Mouse (Mus musculus) gastrocnemius, adult 2 months (tissue): ENCODE results near the gene Bcan. TPM values are rescaled to one million over a fixed set of nuclear protein-coding genes. Genes with fewer than 3 reads are reported as not detected.

Experiments
- DNase-seq: peaks from one replicate; pipeline ENCODE4 v3.0.0; 2022
- H3K27ac ChIP-seq: fragments of 200-600 bp; 2 replicates; pipeline ENCODE4 v1.8.1; 2022; ENCODE audit warnings: mild to moderate bottlenecking
- H3K4me3 ChIP-seq: fragments of 200-600 bp; 2 replicates; pipeline ENCODE4 v1.8.1; 2022; ENCODE audit warnings: mild to moderate bottlenecking, moderate library complexity
- CTCF ChIP-seq: fragments of 200-600 bp; IDR thresholded peaks from 2 replicates; pipeline ENCODE4 v1.8.1; 2022; ENCODE audit warnings: antibody characterized with exemption, mild to moderate bottlenecking, moderate library complexity
- intact Hi-C: fragments of 180-260 bp; cut with DNase I; formaldehyde crosslinking; loops from one replicate; pipeline ENCODE4 v1.15.1; 2025
- total RNA-seq, 2 experiments: library from RNA; stranded (reverse); gene quantifications; 2 replicates each; pipeline ENCODE4 v1.2.3; 2021

Gene Bcan
- total RNA-seq, 2 experiments from 2014 or later = not detected

DNA sequence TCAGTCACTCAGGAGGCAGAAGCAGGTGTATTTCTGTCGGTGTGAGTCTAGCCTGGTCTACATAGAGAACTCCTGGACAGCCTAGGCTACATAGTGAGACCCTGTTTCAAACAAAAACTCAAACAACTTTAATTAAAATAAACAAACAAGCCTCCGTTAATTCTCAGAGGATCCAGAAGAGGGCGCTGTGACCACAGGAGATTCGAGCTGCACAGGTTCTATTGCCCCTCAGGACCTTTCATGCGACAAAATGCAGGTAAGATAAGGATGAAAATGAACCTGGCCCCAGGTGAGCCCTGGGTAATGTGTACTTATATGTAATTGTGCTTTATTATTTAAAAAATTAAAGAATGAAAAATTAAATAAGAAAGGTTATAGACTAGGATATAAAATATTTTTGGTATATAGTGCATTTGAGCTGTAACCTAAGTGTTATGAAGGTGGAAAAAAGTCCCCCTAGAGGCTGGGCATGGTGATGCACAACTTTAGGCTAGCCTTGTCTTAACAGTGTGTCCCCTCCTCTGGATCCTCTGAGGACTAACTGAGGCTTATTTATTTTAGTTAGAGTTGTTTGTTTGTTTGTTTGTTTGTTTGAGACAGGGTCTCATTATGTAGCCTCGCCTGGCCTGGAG, 10.7 kb upstream of the Bcan start:
- peak; percentile 72 for TF ChIP-seq CTCF
- H3K27ac ChIP-seq = no peak overlapping the region
- no peak for DNase-seq
- H3K4me3 ChIP-seq = no peak overlapping the region
- intact Hi-C loops = loop anchor here (1.0 to 5.0 kb wide), 2 partner anchors 62 to 232 kb away; no protein-coding TSS in a partner anchor

DNA sequence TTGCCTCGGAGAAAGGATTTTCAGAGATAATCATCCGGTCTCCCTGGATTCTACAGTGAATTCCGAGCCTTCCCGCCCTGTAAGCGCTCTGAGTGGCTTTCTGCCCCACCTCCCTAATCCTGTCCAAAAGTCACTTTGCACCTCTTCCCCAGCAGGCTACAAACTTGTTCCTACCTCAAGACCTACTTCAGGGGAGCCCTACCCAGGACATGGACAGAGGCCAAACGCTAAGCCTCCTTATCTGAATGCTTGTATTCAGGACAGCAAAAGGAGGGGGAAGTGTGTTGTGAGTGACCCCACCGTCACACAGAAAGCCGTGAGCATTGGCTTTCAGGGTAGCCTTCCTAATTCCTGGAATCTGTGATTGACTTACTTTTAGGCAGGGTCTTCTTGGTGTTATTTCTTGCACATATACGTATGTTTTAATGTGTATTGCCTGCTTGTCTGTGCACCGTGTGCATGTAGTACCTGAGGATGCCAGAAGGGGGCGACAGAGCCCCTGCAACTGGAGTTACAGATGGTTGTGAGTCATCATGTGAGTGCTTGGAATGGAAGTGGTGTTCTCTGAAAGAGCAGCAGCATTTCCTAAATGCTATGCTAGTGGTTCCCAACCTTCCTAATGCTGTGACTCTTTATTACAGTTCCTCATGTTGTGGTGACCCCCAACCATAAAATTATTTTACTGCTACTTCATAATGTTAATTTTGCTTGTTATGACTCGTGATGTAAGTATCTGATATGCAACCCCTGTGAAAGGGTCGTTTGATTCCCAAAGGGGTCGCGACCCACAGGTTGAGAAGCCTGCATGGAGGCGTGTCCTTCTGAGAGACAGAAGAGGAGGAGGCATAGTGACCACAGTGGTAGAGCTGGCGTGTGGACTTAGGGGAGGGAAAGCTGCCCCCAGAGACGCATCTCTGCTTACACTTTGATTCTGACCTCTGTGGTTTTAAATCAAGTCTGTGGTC, 6.1 kb upstream of the Bcan start:
- no peak for DNase-seq
- no peak overlapping the region for H3K4me3 ChIP-seq
- peak; percentile 51 for TF ChIP-seq CTCF
- no peak overlapping the region for H3K27ac ChIP-seq
- intact Hi-C loops = no loop called here

DNA sequence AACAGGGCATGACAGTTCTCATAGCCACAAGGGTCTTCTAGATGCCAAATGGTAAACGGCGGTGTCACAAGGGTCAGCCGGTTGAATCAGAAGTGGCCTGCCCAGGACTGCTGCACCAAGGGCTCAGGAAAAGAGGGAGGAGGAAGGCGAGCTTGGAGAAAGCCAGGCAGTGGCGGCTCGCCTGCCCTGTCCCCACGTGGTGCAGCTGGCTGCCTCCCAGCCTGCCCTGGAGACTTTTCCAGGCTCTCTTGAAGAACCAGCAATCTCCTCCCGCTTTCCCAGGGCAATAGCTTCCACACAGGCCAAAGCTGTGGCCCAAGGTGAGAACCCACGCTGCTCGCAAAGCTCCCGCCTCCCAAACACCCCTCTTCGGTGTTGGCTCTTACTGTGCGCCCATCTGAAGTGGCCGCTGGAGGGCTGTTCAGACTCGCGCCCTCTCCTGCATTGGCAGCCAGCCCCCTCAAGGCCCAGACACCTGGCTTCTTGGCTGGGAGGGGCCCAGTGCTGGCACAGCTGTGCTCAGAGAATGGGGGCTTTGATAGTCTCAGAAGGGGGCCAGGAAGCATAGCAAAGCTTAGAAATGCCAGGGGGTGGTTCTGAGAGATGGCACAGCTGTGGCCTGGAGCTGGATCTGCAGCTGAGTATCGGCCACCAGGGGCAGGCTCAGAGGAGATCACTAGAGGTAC, 2.4 kb upstream of the Bcan start:
- no peak for TF ChIP-seq CTCF
- H3K4me3 ChIP-seq = no peak overlapping the region
- intact Hi-C loops = no loop called here
- H3K27ac ChIP-seq = no peak overlapping the region
- peak; percentile 63 for DNase-seq

DNA sequence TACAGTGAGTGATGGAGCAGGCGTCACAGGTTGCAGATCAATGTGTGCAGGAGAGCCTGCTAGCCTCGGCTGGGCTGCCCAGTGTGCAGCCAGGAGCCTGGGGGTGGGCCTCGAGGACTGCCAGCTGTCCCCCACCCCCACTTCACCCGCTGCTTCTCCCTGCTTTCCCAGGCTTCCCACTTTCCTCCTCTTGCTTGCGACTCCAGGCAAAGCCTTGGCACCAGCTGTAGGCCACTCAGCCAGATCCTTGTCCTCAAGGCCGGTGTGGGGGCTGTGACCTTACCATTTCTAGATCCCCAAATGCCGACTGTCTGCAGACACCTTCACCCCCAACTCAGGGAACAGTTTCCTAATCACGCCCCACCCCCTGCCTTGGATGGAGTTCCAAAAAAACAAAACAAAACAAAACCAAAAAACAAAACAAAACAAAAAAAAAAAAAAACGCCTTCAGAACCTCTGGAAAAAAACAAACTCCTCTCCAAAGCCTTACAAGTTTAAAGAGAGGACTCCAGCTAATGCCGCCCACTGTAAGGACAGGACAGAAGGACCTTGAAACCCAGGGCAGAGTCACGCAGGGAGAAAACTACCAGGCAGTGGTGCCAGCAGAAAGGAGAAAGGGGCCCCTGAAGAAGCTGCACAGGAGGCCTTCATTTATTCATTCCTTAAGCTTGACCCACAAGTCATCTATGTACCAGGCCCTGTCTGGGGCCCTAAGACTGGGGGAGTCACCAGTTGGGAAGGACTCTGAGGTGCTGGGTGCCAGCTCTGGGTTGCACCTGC, 976 bp upstream of the Bcan start:
- intact Hi-C loops = no loop called here
- DNase-seq = no peak
- H3K4me3 ChIP-seq = no peak overlapping the region; the same call in 1 of the 2 replicates

DNA sequence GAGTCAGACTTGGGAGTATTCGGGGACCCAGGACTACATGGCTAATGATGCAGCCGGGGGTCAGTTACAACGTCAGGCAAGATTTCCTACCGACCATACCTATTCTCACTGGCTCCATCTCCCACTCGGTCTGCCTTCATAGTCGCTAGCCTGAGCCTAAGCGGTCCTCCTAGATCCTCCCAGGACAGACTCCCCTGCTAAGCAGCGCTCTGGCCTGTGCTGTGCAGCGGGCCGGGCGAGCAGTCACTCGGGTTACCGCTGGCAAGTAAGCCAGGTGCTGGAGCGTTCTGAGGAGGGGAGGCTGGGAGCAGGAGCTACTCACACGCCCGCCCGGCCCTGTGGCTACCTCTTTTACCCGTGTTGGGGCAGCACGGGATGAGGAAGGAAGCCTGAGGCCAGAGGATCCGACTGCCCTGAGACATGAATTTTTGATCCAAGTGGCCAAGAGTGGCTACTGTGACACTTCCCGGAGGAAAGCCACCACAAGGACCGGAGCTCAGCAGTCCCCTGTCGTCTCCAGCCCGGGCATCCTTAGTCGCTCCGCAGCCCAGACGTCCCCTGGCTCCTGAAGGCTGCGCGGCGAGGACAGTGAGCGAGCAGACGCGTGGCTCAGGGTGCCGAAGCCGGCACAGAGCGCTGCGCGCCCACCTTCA, 661 bp downstream of the Bcan start:
- TF ChIP-seq CTCF = no peak
- DNase-seq = no peak
- no peak overlapping the region for H3K27ac ChIP-seq
- intact Hi-C loops = no loop called here
- H3K4me3 ChIP-seq = peak overlapping the region; percentile 57

More for the DNA sequence above, 976 bp upstream of the Bcan start:
- TF ChIP-seq CTCF = no peak
- H3K27ac ChIP-seq = no peak overlapping the region

DNA sequence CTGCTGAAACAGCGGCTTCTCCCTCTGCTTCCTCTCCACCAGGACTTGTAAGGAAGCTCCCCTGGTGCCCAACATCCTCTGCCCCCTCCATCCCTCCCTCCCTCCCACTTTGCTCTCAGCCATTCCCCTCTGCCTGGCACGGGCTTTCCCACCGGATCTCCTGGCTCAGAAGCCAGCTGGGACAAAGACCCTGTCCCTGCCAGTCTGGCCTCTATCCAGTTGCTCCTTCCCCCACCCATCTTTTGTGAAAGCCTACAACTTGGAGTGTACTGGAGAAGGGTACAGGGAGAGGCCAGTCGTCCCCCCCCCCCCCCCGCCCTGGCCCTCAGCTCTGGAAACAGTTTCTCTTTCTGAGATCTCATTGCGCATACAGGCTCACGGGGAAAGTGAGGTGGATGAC, 1.3 kb downstream of the Bcan start:
- H3K27ac ChIP-seq = no peak overlapping the region
- no peak for TF ChIP-seq CTCF
- intact Hi-C loops = no loop called here
- no peak for DNase-seq
- H3K4me3 ChIP-seq = no peak overlapping the region

DNA sequence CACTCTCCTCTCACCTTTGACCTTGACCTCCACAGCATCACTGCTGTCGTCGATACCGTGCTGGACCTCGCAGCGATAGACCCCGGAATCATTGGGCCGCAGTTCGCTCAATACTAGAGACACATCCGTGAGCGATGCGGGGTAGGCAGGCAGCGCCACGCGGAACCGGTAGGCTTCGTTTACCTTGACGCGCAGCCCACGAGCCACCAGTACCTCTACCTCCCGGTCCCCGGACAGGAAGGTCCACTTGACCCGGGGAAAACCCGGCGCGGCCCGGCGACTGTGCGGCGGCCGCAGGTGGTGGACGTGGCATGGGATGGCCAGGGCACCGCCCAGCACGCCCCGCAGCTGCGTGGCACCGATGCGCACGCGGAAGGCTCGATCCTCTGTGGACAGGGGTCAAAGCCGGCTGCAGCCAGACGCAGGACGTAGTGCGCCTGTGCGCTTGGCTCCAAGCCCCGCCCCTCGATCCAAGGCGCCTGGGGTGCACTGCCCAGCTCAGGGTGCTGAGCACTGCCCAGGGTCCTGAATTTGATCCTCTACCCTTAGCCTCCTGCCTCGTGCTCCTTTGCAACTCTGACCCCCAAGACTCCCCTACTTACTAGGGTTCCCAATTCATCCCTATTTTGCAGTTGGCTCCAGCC, 2.9 kb downstream of the Bcan start:
- H3K4me3 ChIP-seq = peak overlapping the region; percentile 65
- no peak overlapping the region for H3K27ac ChIP-seq
- peak; percentile 52 for DNase-seq
- intact Hi-C loops = no loop called here
- TF ChIP-seq CTCF = no peak

DNA sequence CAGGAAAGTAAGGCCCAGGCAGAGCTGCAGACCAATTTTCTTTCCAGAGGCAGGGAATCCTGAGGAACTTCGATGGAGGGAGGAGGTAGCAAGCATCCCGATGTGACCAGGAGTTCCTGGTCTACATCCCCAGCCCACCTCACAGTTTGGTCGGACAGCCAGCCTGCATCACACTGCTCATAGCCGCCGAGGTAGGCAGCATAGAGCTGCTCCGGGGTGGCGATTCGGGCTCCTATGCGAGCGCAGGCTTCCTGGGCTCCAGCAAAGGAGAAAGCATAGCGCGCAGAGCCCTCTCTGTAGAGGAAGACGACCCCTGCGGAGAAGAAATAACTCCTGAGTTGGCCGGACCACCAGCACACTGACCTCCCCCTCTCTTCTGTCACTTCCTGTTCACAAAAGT, 3.6 kb downstream of the Bcan start:
- no peak for TF ChIP-seq CTCF
- H3K4me3 ChIP-seq = no peak overlapping the region
- intact Hi-C loops = no loop called here
- H3K27ac ChIP-seq = no peak overlapping the region
- no peak for DNase-seq

DNA sequence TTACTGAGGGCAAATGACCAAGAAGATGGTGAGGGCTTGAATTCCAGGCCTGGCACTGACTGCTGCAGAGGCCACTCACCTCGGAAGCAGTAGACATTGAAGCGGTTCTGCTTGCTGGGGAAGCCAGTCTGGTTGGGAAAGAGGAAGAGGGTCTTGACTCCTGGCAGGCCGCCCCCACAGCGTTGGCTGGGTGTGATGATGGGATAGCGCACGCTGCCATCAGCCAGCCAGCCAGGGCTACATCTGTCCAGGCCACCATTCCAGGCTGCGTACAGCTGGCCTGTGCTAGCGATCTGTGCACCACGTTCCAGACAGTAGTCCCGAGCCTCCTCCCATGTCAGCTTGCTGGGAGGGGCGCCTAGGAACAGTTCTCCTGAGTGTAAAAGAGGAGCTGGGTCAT, 4.7 kb downstream of the Bcan start:
- intact Hi-C loops = no loop called here
- no peak for TF ChIP-seq CTCF
- DNase-seq = no peak

DNA sequence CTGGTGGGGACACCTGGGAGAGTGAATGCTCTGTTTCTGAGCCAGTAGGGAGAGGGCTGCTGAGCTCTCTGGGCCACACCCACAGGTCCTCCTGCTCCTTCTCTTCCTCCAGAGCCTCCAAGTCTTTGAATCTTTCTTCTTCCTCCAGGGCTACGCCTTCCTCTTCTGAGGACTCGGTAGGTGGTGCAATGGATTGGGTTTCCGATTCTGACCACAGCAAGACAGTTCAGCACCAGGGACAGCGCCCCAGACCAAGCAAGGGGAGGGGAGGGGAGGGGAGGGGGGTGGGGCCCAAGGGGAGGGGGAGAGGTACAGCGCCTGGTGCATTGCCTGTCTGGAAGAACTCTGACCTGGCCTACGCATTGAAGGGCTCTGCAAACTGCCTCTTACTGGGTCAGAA, 6.6 kb downstream of the Bcan start:
- intact Hi-C loops = no loop called here
- DNase-seq = no peak
- H3K4me3 ChIP-seq = no peak overlapping the region
- no peak overlapping the region for H3K27ac ChIP-seq
- TF ChIP-seq CTCF = no peak

More for the DNA sequence above, 4.7 kb downstream of the Bcan start:
- no peak overlapping the region for H3K4me3 ChIP-seq
- H3K27ac ChIP-seq = no peak overlapping the region

DNA sequence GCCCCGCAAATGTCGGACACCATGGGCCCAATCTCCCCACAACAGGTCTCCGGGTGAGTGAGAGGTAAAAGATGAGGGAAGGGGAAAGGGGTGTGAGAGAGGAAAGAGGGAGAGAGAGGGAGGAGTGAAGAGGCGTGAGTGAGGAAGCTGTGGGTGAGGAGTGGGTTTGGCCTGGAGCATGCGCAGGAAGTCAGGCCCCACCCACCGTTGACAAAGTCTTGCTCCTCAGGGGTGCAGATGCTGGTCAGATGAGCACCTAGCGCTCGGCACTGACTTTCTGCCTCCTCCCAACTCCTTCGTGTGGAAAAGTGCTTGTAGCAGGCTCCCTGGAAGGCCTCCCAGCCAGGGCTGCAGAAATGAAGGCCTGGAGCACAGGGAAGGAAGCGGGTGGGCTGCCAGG, 10.1 kb downstream of the Bcan start:
- no peak for DNase-seq
- H3K27ac ChIP-seq = no peak overlapping the region
- no peak overlapping the region for H3K4me3 ChIP-seq
- intact Hi-C loops = no loop called here
- no peak for TF ChIP-seq CTCF
